Comparison of ENCODE assay signal across 15 mouse cellular contexts in genomic region chr2:59870526-59870925, GRCm38 (mm10).
"Had no signal": no experiment of that assay in that cellular context is flagged by ENCODE, and none has a peak within 500 bp of the region (broad histone marks: within the 10 kb centered on the region; RNA-seq: fewer than 3 reads in every experiment).

No protein-coding gene starts in this region.

- H3K9me3 ChIP-seq: limb, embryonic 13.5 days; midbrain, embryonic 15.5 days; neural tube, embryonic 12.5 days had no signal

- H3K27ac ChIP-seq: limb, embryonic 13.5 days; liver, embryonic 14.5 days; midbrain, embryonic 15.5 days; neural tube, embryonic 12.5 days had no signal

- DNase-seq: kidney, postnatal 25 days; left cerebral cortex, postnatal 4 days; lung, adult 2 months; lung, postnatal 4 days; retina, postnatal 1 day; right cerebral cortex, postnatal 4 days; spleen, adult 18-20 months; thymus, adult 18-20 months; thymus, postnatal 14 days had no signal

- H3K36me3 ChIP-seq: midbrain, embryonic 15.5 days had no signal

- H3K4me1 ChIP-seq: limb, embryonic 13.5 days; midbrain, embryonic 15.5 days; neural tube, embryonic 12.5 days had no signal

- H3K4me2 ChIP-seq: limb, embryonic 13.5 days; midbrain, embryonic 11.5 days; midbrain, embryonic 15.5 days; neural tube, embryonic 12.5 days had no signal

- H3K9ac ChIP-seq: limb, embryonic 13.5 days; liver, embryonic 14.5 days; midbrain, embryonic 15.5 days; neural tube, embryonic 12.5 days had no signal

- H3K4me3 ChIP-seq: limb, embryonic 13.5 days; midbrain, embryonic 15.5 days; neural tube, embryonic 12.5 days had no signal

- H3K27me3 ChIP-seq: limb, embryonic 13.5 days; midbrain, embryonic 15.5 days; neural tube, embryonic 12.5 days had no signal

- ATAC-seq: lung, postnatal 0 days; midbrain, embryonic 15.5 days had no signal
